Mouse (Mus musculus): ENCODE measurements around the gene Stra6l. TPM values are rescaled to one million over a fixed set of nuclear protein-coding genes. Genes with fewer than 3 reads are reported as not detected.
A peak's percentile ranks its signal among the peaks of the same experiment; 100 is the strongest.

The Stra6l gene
- 2.6 and 4.1 TPM in 2 replicates for polyA plus RNA-seq (2012; rRNA removed)

- no peak for TF ChIP-seq POLR2A (IDR thresholded peaks at IDR 0.05; ENCODE audit: borderline replicate concordance, extremely low read depth, insufficient read depth, insufficient read length, poor library complexity, severe bottlenecking)
- no peak for TF ChIP-seq CTCF (IDR thresholded peaks at IDR 0.05; ENCODE audit: borderline replicate concordance, extremely low read depth, insufficient read depth, insufficient read length)
These were observed at the start of gene Stra6l for GRCm38 (mm10) chr4:45848109-45848824. Stra6l (plus strand) TSS chr4:45848664.

DNA sequence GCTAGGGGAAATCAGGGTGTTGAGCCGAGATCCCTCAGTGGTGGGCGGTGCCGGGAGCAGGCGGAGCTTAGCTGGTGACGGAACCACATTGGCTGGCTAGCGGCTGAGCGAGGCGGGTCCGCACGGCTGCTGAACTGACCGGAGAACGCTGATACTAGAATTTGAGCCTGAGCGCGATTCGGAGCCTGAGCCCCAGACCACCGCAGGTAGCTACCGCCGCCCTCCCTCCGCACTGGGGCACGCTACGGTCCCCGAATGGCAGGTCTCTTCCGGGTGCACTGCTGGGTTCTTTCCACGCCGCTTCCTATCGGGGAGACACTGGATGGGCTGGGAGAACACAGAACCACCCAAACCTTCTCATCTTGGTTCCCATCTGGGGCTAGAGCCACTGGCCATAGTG is 49.5 kb upstream of the Stra6l start, which contains the start of gene Aldh1b1:
TSS of gene Aldh1b1 (plus strand) at position 59 of the 400 bp plus-strand sequence.
- no peak for TF ChIP-seq POLR2A (IDR thresholded peaks at IDR 0.05; ENCODE audit: borderline replicate concordance, extremely low read depth, insufficient read depth, insufficient read length, poor library complexity, severe bottlenecking)
- no peak for TF ChIP-seq CTCF (IDR thresholded peaks at IDR 0.05; ENCODE audit: borderline replicate concordance, extremely low read depth, insufficient read depth, insufficient read length)
- DNase-seq (ENCODE audit: low read depth): peak; percentile 90

More at GRCm38 (mm10) chr4:45848109-45848824, at the start of gene Stra6l:
- no peak for DNase-seq (ENCODE audit: low read depth)

- no peak for DNase-seq (ENCODE audit: low read depth)
- TF ChIP-seq POLR2A (IDR thresholded peaks at IDR 0.05; ENCODE audit: borderline replicate concordance, extremely low read depth, insufficient read depth, insufficient read length, poor library complexity, severe bottlenecking) (no peak), CTCF (IDR thresholded peaks at IDR 0.05; ENCODE audit: borderline replicate concordance, extremely low read depth, insufficient read depth, insufficient read length) (no peak)
These were observed 48.4 kb upstream of the Stra6l start for GRCm38 (mm10) chr4:45799956-45800537.

DNA sequence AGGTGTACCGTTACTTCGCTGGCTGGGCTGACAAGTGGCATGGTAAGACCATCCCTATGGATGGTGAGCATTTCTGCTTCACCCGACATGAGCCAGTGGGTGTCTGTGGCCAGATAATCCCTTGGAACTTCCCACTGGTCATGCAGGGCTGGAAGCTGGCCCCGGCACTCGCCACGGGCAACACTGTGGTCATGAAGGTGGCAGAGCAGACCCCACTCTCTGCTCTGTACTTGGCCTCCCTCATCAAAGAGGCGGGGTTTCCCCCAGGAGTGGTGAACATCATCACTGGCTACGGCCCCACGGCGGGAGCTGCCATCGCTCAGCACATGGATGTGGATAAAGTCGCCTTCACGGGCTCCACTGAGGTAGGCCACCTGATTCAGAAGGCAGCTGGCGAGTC is 45.6 kb upstream of the Stra6l start:
- DNase-seq (ENCODE audit: low read depth): peak; percentile 16
- TF ChIP-seq POLR2A (IDR thresholded peaks at IDR 0.05; ENCODE audit: borderline replicate concordance, extremely low read depth, insufficient read depth, insufficient read length, poor library complexity, severe bottlenecking) (no peak), CTCF (IDR thresholded peaks at IDR 0.05; ENCODE audit: borderline replicate concordance, extremely low read depth, insufficient read depth, insufficient read length) (no peak)

GRCm38 (mm10) chr4:45808034-45808433 is 40.4 kb upstream of the Stra6l start:
- TF ChIP-seq POLR2A (IDR thresholded peaks at IDR 0.05; ENCODE audit: borderline replicate concordance, extremely low read depth, insufficient read depth, insufficient read length, poor library complexity, severe bottlenecking): no peak
- TF ChIP-seq CTCF (IDR thresholded peaks at IDR 0.05; ENCODE audit: borderline replicate concordance, extremely low read depth, insufficient read depth, insufficient read length): no peak
- no peak for DNase-seq (ENCODE audit: low read depth)

DNA sequence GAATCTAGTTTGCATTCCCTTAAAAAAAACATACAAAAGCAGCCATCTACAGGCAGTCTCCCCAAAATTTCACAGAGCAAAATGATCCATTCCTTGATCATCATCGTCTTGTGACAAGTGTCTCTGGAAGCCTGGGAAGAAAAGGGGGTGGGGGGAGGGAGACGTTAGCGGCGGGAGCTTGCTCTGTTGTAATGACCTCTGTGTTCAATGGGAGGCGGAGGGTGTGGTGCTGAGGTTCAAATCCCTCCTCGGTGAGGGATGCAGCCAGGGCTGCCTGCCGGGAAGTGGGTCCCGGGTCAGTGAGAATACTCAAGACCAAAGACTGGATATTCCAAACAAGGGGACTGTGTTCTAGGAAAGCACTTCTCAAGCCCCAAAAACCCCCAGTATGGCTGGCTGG is 37.2 kb upstream of the Stra6l start:
- no peak for TF ChIP-seq CTCF (IDR thresholded peaks at IDR 0.05; ENCODE audit: borderline replicate concordance, extremely low read depth, insufficient read depth, insufficient read length)
- TF ChIP-seq POLR2A (IDR thresholded peaks at IDR 0.05; ENCODE audit: borderline replicate concordance, extremely low read depth, insufficient read depth, insufficient read length, poor library complexity, severe bottlenecking): no peak
- DNase-seq (ENCODE audit: low read depth): no peak

- peak; percentile 77 for DNase-seq (ENCODE audit: low read depth)
- TF ChIP-seq POLR2A (IDR thresholded peaks at IDR 0.05; ENCODE audit: borderline replicate concordance, extremely low read depth, insufficient read depth, insufficient read length, poor library complexity, severe bottlenecking): no peak
- peak; percentile 63; the same call in 1 of the 2 replicates for TF ChIP-seq CTCF (IDR thresholded peaks at IDR 0.05; ENCODE audit: borderline replicate concordance, extremely low read depth, insufficient read depth, insufficient read length)
These were observed 32.9 kb upstream of the Stra6l start for GRCm38 (mm10) chr4:45815542-45815941.

DNA sequence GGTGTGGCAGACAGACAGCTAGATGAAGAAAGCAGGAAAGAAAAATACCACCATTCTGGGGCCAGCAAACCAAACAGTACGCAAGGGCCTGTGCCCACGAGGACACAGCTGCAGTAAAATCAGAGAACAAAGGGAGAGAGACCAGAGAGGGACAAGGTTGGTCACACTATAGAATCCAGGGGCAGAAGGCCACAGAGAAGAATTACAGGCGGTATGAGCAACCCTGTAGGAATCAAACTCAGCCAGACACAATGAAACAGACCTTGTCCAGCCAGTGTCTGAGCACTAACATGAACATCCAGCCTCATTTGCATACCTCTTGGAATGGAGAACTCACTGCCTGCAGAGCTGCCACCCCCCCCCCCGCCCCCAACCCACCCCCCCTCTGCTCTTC is 29.7 kb upstream of the Stra6l start:
- DNase-seq (ENCODE audit: low read depth): no peak

GRCm38 (mm10) chr4:45819208-45819931 is 29.1 kb upstream of the Stra6l start:
- peak; percentile 98 for DNase-seq (ENCODE audit: low read depth)
- TF ChIP-seq POLR2A (IDR thresholded peaks at IDR 0.05; ENCODE audit: borderline replicate concordance, extremely low read depth, insufficient read depth, insufficient read length, poor library complexity, severe bottlenecking) (peak; percentile 21; the same call in 1 of the 2 replicates), CTCF (IDR thresholded peaks at IDR 0.05; ENCODE audit: borderline replicate concordance, extremely low read depth, insufficient read depth, insufficient read length) (no peak)

More for the DNA sequence above, 29.7 kb upstream of the Stra6l start:
- TF ChIP-seq CTCF (IDR thresholded peaks at IDR 0.05; ENCODE audit: borderline replicate concordance, extremely low read depth, insufficient read depth, insufficient read length) (no peak), POLR2A (IDR thresholded peaks at IDR 0.05; ENCODE audit: borderline replicate concordance, extremely low read depth, insufficient read depth, insufficient read length, poor library complexity, severe bottlenecking) (no peak)

DNA sequence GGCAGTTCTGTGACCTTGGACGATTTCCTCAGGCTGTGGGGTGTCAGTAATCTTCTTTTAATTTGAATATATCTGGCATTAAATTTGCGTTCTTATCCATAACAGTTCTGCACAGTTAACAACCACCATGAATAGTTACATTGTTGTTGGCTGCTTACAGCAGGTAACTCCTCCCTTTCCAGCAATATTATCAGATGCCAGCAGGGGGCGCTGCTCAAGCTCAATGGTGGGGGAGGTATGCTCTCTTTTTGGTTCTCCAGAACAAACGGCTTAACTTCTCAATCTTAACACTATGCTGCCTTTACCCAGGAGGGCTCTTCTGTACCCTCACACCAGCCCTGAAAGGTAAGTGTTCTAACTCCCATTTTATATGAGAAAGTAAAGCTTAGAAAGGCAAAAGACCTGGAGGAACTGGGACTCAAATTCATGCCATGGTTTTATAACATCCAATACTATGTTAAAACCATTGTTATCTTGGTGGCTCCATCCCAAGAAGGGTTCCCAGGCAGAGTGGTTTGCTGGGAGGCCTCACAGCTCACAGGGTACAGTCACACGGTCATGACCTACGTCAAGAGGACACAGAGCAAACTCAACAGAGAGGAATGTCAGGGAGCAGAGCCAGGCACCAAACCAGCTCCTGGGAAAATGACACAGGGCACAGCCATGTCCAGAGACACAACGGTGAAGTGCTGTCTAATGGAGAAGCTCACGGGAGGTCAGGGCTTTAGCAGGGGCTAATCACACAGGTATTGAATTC is 28.2 kb upstream of the Stra6l start:
- peak; percentile 92 for DNase-seq (ENCODE audit: low read depth)
- TF ChIP-seq CTCF (IDR thresholded peaks at IDR 0.05; ENCODE audit: borderline replicate concordance, extremely low read depth, insufficient read depth, insufficient read length) (peak; percentile 87; the same call in 1 of the 2 replicates), POLR2A (IDR thresholded peaks at IDR 0.05; ENCODE audit: borderline replicate concordance, extremely low read depth, insufficient read depth, insufficient read length, poor library complexity, severe bottlenecking) (no peak)
